Mouse (Mus musculus) intestine, postnatal 0 days (tissue): ENCODE results near the gene Nbl1. TPM values are rescaled to one million over a fixed set of nuclear protein-coding genes. Genes with fewer than 3 reads are reported as not detected.
A peak's percentile ranks its signal among the peaks of the same experiment; 100 is the strongest.

ENCODE experiments used
- ATAC-seq: fragments of 200-750 bp; cut with Nextera tagmentation; 2 replicates; pipeline ENCODE4 v1.8.0; 2017; ENCODE audit warnings: mild to moderate bottlenecking, moderate TSS enrichment, moderate library complexity
- H3K27ac ChIP-seq: fragments of 300-500 bp; sonication (generic); 2 replicates; pipeline ENCODE4 v1.5.1; 2014; ENCODE audit warnings: mild to moderate bottlenecking, low read depth, low read length, moderate library complexity
- H3K27me3 ChIP-seq: fragments of 300-500 bp; sonication (generic); replicated peaks from 2 replicates; pipeline ENCODE4 v1.6.1; 2014; ENCODE audit warnings: low read length, mixed read lengths; ENCODE audit not compliant: control insufficient read depth, insufficient read depth
- H3K36me3 ChIP-seq: fragments of 300-500 bp; sonication (generic); 2 replicates; pipeline ENCODE4 v1.6.1; 2014; ENCODE audit warnings: mild to moderate bottlenecking, moderate library complexity; ENCODE audit not compliant: control insufficient read depth, insufficient read depth
- H3K4me1 ChIP-seq: fragments of 300-500 bp; sonication (generic); replicated peaks from 2 replicates; pipeline ENCODE4 v1.6.1; 2014; ENCODE audit warnings: antibody characterized with exemption, low read length, mixed read lengths; ENCODE audit not compliant: control insufficient read depth, insufficient read depth
- H3K4me2 ChIP-seq: fragments of 300-500 bp; sonication (generic); replicated peaks from 2 replicates; pipeline ENCODE4 v1.6.1; 2014; ENCODE audit warnings: low read depth, mild to moderate bottlenecking, moderate library complexity
- H3K4me3 ChIP-seq: fragments of 300-500 bp; sonication (generic); 2 replicates; pipeline ENCODE4 v1.5.1; 2014; ENCODE audit warnings: low read depth, low read length
- H3K9ac ChIP-seq: fragments of 300-500 bp; sonication (generic); 2 replicates; pipeline ENCODE4 v1.6.1; 2014; ENCODE audit warnings: mild to moderate bottlenecking, low read depth, low read length
- H3K9me3 ChIP-seq: fragments of 300-500 bp; sonication (generic); 2 replicates; pipeline ENCODE4 v1.6.1; 2016; ENCODE audit warnings: mixed run types; ENCODE audit not compliant: control insufficient read depth
- CTCF ChIP-seq: sonication (generic); IDR thresholded peaks from 2 replicates; pipeline ENCODE4 v1.5.1; 2016; ENCODE audit warnings: low read depth, mild to moderate bottlenecking, control low read depth, antibody characterized with exemption, moderate library complexity
- WGBS: fragments of 180-500 bp; shearing (Covaris S2); extraction: QIAGEN DNeasy Blood & Tissue Kit; methylation state at CpG from one replicate; pipeline ENCODE4 v1.1.7; 2014; 5-methylcytosine and 5-hydroxymethylcytosine counted together
- polyA plus RNA-seq: library from polyadenylated mRNA; unstranded; fragments of >200 nt; fragmentation: Nextera tagmentation; extraction: Ambion mirVana; gene quantifications from 2 replicates; pipeline ENCODE4 v1.2.1, GENCODE M21; 2015

The Nbl1 gene
- polyA plus RNA-seq, 1 experiment from 2014 or later: 39.9 TPM

DNA sequence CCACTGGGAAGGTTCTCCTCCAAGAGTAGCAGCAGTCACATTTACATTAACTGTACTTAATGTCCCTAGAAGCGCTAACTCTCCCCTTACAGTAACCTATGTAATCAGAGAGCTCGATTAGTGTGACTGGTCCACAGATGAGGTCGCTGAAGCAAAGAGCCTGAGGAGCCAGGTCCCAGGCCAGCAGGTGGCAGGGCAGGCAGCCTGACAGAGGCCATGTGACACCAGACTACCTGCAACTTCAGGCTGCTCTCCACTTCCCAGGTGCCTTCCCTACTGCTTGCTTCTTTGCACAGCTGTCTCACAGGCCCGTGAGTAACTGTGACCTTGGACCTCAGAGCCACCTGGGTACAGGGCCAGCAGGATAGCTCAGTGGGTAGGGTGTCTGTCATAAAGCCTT lies 58.3 kb downstream of the Nbl1 start:
- Histone ChIP-seq H3K4me2 (no peak overlapping the region), H3K4me3 (no peak overlapping the region), H3K4me1 (no peaks in the 10 kb centered on the region), H3K27ac (no peak overlapping the region), H3K36me3 (peaks cover 34% of the 10 kb centered on the region), H3K9ac (no peak overlapping the region), H3K9me3 (no peaks in the 10 kb centered on the region), H3K27me3 (no peaks in the 10 kb centered on the region)
- peak; percentile 58 for ATAC-seq
- peak; percentile 75 for TF ChIP-seq CTCF
- WGBS: 40% methylated on average over 4 of the region's 4 CpGs

GRCm38 (mm10) chr4:139034010-139034367 lies 58.8 kb downstream of the Nbl1 start:
- no peak for ATAC-seq
- 81% methylated on average over 8 of the region's 8 CpGs for WGBS
- no peak overlapping the region for H3K4me2 ChIP-seq

DNA sequence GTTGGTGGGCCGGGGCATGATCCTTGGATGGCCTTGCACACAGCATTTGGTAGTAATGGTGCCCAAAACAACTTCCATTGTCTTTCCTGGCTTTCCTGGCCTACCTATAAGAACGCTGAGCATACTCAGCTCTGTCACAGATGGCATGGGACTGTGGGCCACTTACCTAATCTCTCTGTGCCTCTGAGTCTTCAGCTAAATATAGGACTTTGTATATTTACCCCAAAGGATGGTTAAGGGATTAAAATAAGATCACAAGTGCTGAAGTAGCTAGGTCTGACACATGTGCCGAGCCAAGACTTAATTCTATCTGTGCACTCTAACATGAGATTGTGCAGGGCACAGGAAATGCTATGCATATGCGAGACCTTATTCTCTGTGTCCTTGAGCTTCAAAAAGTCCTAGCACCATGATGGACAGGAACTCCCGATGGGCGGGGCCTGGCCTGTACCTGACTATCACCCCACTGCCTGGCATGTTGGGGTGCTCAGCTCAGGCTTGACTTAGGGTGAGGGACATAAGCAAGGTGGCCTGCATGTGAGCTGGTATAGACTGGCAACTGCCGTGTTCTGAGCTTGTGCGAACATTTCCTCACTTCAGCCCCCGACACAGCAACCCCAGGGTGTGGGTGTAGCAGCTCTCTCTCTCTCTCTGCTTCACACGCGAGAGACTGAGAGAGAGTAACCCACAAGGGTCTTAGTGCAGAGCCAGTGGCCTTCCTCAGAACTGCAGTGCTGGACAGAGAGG lies 59.4 kb downstream of the Nbl1 start:
- H3K36me3 ChIP-seq: peaks cover 32% of the 10 kb centered on the region
- no peak overlapping the region for H3K27ac ChIP-seq
- no peak for TF ChIP-seq CTCF
- H3K27me3 ChIP-seq: no peaks in the 10 kb centered on the region
- no peaks in the 10 kb centered on the region for H3K9me3 ChIP-seq
- ATAC-seq: no peak
- H3K4me3 ChIP-seq: no peak overlapping the region
- no peak overlapping the region for H3K4me2 ChIP-seq
- WGBS: 80% methylated on average over 11 of the region's 11 CpGs
- no peak overlapping the region for H3K9ac ChIP-seq
- H3K4me1 ChIP-seq: no peaks in the 10 kb centered on the region

More at GRCm38 (mm10) chr4:139034010-139034367, 58.8 kb downstream of the Nbl1 start:
- no peak overlapping the region for H3K4me3 ChIP-seq
- H3K4me1 ChIP-seq: no peaks in the 10 kb centered on the region
- H3K9me3 ChIP-seq: no peaks in the 10 kb centered on the region
- no peaks in the 10 kb centered on the region for H3K27me3 ChIP-seq
- no peak overlapping the region for H3K9ac ChIP-seq
- peaks cover 36% of the 10 kb centered on the region for H3K36me3 ChIP-seq
- no peak overlapping the region for H3K27ac ChIP-seq
- no peak for TF ChIP-seq CTCF

- Histone ChIP-seq H3K27me3 (no peaks in the 10 kb centered on the region), H3K9me3 (no peaks in the 10 kb centered on the region), H3K4me3 (no peak overlapping the region), H3K4me1 (no peaks in the 10 kb centered on the region), H3K4me2 (no peak overlapping the region), H3K27ac (no peak overlapping the region), H3K36me3 (peaks cover 28% of the 10 kb centered on the region), H3K9ac (no peak overlapping the region)
- TF ChIP-seq CTCF: no peak
- 89% methylated on average over 12 of the region's 12 CpGs for WGBS
- ATAC-seq: no peak
These were observed 60.3 kb downstream of the Nbl1 start for GRCm38 (mm10) chr4:139032521-139032920.

Other genes starting within 250 kb of the Nbl1 start
- gene Pla2g5, start 229.5 kb downstream of the Nbl1 start, polyA plus RNA-seq: 0.22 and 0.39 TPM in 2 replicates
- not detected in 2 replicates for gene Gm13030, start 219.0 kb downstream of the Nbl1 start, polyA plus RNA-seq
- 0.30 and 0.52 TPM in 2 replicates for gene Pla2g2e, start 215.1 kb downstream of the Nbl1 start, polyA plus RNA-seq
- 3.5 and 3.6 TPM in 2 replicates for gene Otud3, start 179.0 kb downstream of the Nbl1 start, polyA plus RNA-seq
- gene Rnf186, start 125.9 kb downstream of the Nbl1 start, polyA plus RNA-seq: 65.2 and 70.7 TPM in 2 replicates
- 11.0 and 12.2 TPM in 2 replicates for gene Tmco4, start 120.1 kb downstream of the Nbl1 start, polyA plus RNA-seq
- 0.08 TPM in 1 of 2 replicates, not detected in the other for gene Htr6, start 17.4 kb downstream of the Nbl1 start, polyA plus RNA-seq
- 820 and 852 TPM in 2 replicates for gene Minos1, start 38.1 kb upstream of the Nbl1 start, polyA plus RNA-seq
- gene Capzb, start 99.9 kb upstream of the Nbl1 start, polyA plus RNA-seq: 299 and 306 TPM in 2 replicates
- gene Pqlc2, start 217.7 kb upstream of the Nbl1 start, polyA plus RNA-seq: 92.6 and 95.9 TPM in 2 replicates
- 226 and 259 TPM in 2 replicates for gene Akr7a5, start 217.8 kb upstream of the Nbl1 start, polyA plus RNA-seq